Mouse (Mus musculus): ENCODE results near the gene Nbl1. TPM values are rescaled to one million over a fixed set of nuclear protein-coding genes. Genes with fewer than 3 reads are reported as not detected.

Gene Nbl1
- polyA plus RNA-seq, 1 experiment from 2014 or later = 31.1 TPM

GRCm38 (mm10) chr4:139037795-139038607, 54.8 kb downstream of the Nbl1 start:
- H3K9ac ChIP-seq (replicated peaks; ENCODE audit: low read length) = no peak overlapping the region; the same call in 1 of the 2 replicates
- peaks cover 22% of the 10 kb centered on the region for H3K4me1 ChIP-seq (ENCODE audit: insufficient read depth, low read length)
- no peaks in the 10 kb centered on the region for H3K9me3 ChIP-seq (ENCODE audit: low read length)
- 44% methylated on average over 17 of the region's 17 CpGs for WGBS
- ATAC-seq (ENCODE audit: low FRiP score, low TSS enrichment) = no peak; the same call in 1 of the 2 replicates
- H3K36me3 ChIP-seq (ENCODE audit: insufficient read depth, low read length) = peaks cover 7% of the 10 kb centered on the region; the same call in 1 of the 2 replicates
- peak overlapping the region; percentile 44 for H3K27ac ChIP-seq (ENCODE audit: low read length)
- H3K4me3 ChIP-seq (ENCODE audit: low read length) = no peak overlapping the region
- H3K4me2 ChIP-seq (replicated peaks; ENCODE audit: low read depth, low read length) = no peak overlapping the region
- H3K27me3 ChIP-seq (ENCODE audit: insufficient read depth, low read length) = no peaks in the 10 kb centered on the region

GRCm38 (mm10) chr4:139035799-139036198, 57.0 kb downstream of the Nbl1 start:
- Histone ChIP-seq H3K27ac (ENCODE audit: low read length) (no peak overlapping the region), H3K27me3 (ENCODE audit: insufficient read depth, low read length) (no peaks in the 10 kb centered on the region), H3K4me1 (ENCODE audit: insufficient read depth, low read length) (peaks cover 22% of the 10 kb centered on the region), H3K9ac (replicated peaks; ENCODE audit: low read length) (no peak overlapping the region), H3K9me3 (ENCODE audit: low read length) (no peaks in the 10 kb centered on the region), H3K4me3 (ENCODE audit: low read length) (no peak overlapping the region), H3K4me2 (replicated peaks; ENCODE audit: low read depth, low read length) (no peak overlapping the region), H3K36me3 (ENCODE audit: insufficient read depth, low read length) (peaks cover 7% of the 10 kb centered on the region; the same call in 1 of the 2 replicates)
- ATAC-seq (ENCODE audit: low FRiP score, low TSS enrichment) = no peak
- 94% methylated on average over 3 of the region's 3 CpGs for WGBS

- H3K27ac ChIP-seq (ENCODE audit: low read length) = no peak overlapping the region
- H3K4me3 ChIP-seq (ENCODE audit: low read length) = no peak overlapping the region
- WGBS = 94% methylated on average over 3 of the region's 3 CpGs
- H3K27me3 ChIP-seq (ENCODE audit: insufficient read depth, low read length) = no peaks in the 10 kb centered on the region
- no peak overlapping the region for H3K9ac ChIP-seq (replicated peaks; ENCODE audit: low read length)
- peaks cover 20% of the 10 kb centered on the region for H3K4me1 ChIP-seq (ENCODE audit: insufficient read depth, low read length)
- no peaks in the 10 kb centered on the region for H3K9me3 ChIP-seq (ENCODE audit: low read length)
- no peak for ATAC-seq (ENCODE audit: low FRiP score, low TSS enrichment)
- peaks cover 7% of the 10 kb centered on the region; the same call in 1 of the 2 replicates for H3K36me3 ChIP-seq (ENCODE audit: insufficient read depth, low read length)
- H3K4me2 ChIP-seq (replicated peaks; ENCODE audit: low read depth, low read length) = no peak overlapping the region
Observed at GRCm38 (mm10) chr4:139034942-139035341, 57.9 kb downstream of the Nbl1 start.

- Histone ChIP-seq H3K4me2 (replicated peaks; ENCODE audit: low read depth, low read length) (no peak overlapping the region), H3K4me1 (ENCODE audit: insufficient read depth, low read length) (peaks cover 19% of the 10 kb centered on the region), H3K27ac (ENCODE audit: low read length) (no peak overlapping the region), H3K27me3 (ENCODE audit: insufficient read depth, low read length) (no peaks in the 10 kb centered on the region), H3K36me3 (ENCODE audit: insufficient read depth, low read length) (peaks cover 7% of the 10 kb centered on the region; the same call in 1 of the 2 replicates), H3K4me3 (ENCODE audit: low read length) (no peak overlapping the region), H3K9me3 (ENCODE audit: low read length) (no peaks in the 10 kb centered on the region), H3K9ac (replicated peaks; ENCODE audit: low read length) (no peak overlapping the region)
- WGBS = 32% methylated on average over 4 of the region's 4 CpGs
- ATAC-seq (ENCODE audit: low FRiP score, low TSS enrichment) = 0 out of 2 replicates have a peak, but pooled peaks have one; percentile 37
Observed at GRCm38 (mm10) chr4:139034540-139034939, 58.3 kb downstream of the Nbl1 start.

GRCm38 (mm10) chr4:139034010-139034367, 58.8 kb downstream of the Nbl1 start:
- no peak overlapping the region for H3K4me3 ChIP-seq (ENCODE audit: low read length)
- H3K9ac ChIP-seq (replicated peaks; ENCODE audit: low read length) = no peak overlapping the region
- H3K9me3 ChIP-seq (ENCODE audit: low read length) = no peaks in the 10 kb centered on the region
- peaks cover 7% of the 10 kb centered on the region; the same call in 1 of the 2 replicates for H3K36me3 ChIP-seq (ENCODE audit: insufficient read depth, low read length)
- H3K4me1 ChIP-seq (ENCODE audit: insufficient read depth, low read length) = peaks cover 19% of the 10 kb centered on the region
- no peak for ATAC-seq (ENCODE audit: low FRiP score, low TSS enrichment)
- 79% methylated on average over 8 of the region's 8 CpGs for WGBS
- no peak overlapping the region for H3K27ac ChIP-seq (ENCODE audit: low read length)
- H3K27me3 ChIP-seq (ENCODE audit: insufficient read depth, low read length) = no peaks in the 10 kb centered on the region
- H3K4me2 ChIP-seq (replicated peaks; ENCODE audit: low read depth, low read length) = no peak overlapping the region

- WGBS = 89% methylated on average over 11 of the region's 11 CpGs
- H3K27me3 ChIP-seq (ENCODE audit: insufficient read depth, low read length) = no peaks in the 10 kb centered on the region
- ATAC-seq (ENCODE audit: low FRiP score, low TSS enrichment) = no peak
Observed at GRCm38 (mm10) chr4:139033263-139034009, 59.4 kb downstream of the Nbl1 start.

GRCm38 (mm10) chr4:139032521-139032920, 60.3 kb downstream of the Nbl1 start:
- H3K27me3 ChIP-seq (ENCODE audit: insufficient read depth, low read length) = no peaks in the 10 kb centered on the region
- H3K4me1 ChIP-seq (ENCODE audit: insufficient read depth, low read length) = peaks cover 6% of the 10 kb centered on the region
- H3K36me3 ChIP-seq (ENCODE audit: insufficient read depth, low read length) = peaks cover 7% of the 10 kb centered on the region; the same call in 1 of the 2 replicates
- H3K9me3 ChIP-seq (ENCODE audit: low read length) = no peaks in the 10 kb centered on the region
- no peak overlapping the region for H3K27ac ChIP-seq (ENCODE audit: low read length)
- H3K9ac ChIP-seq (replicated peaks; ENCODE audit: low read length) = no peak overlapping the region
- no peak for ATAC-seq (ENCODE audit: low FRiP score, low TSS enrichment)
- no peak overlapping the region for H3K4me3 ChIP-seq (ENCODE audit: low read length)
- WGBS = 85% methylated on average over 12 of the region's 12 CpGs
- H3K4me2 ChIP-seq (replicated peaks; ENCODE audit: low read depth, low read length) = no peak overlapping the region

More at GRCm38 (mm10) chr4:139033263-139034009, 59.4 kb downstream of the Nbl1 start:
- Histone ChIP-seq H3K4me2 (replicated peaks; ENCODE audit: low read depth, low read length) (no peak overlapping the region), H3K9me3 (ENCODE audit: low read length) (no peaks in the 10 kb centered on the region), H3K4me1 (ENCODE audit: insufficient read depth, low read length) (peaks cover 15% of the 10 kb centered on the region), H3K36me3 (ENCODE audit: insufficient read depth, low read length) (peaks cover 7% of the 10 kb centered on the region; the same call in 1 of the 2 replicates), H3K4me3 (ENCODE audit: low read length) (no peak overlapping the region), H3K27ac (ENCODE audit: low read length) (no peak overlapping the region), H3K9ac (replicated peaks; ENCODE audit: low read length) (no peak overlapping the region)

Other genes with a start within 250 kb of the Nbl1 start
- gene Pla2g5, start 229.5 kb downstream of the Nbl1 start, polyA plus RNA-seq (2015; fragmentation: Nextera tagmentation; extraction: Ambion mirVana) = 0.36 and 0.91 TPM in 2 replicates
- not detected in 2 replicates for gene Gm13030, start 219.0 kb downstream of the Nbl1 start, polyA plus RNA-seq (2015; fragmentation: Nextera tagmentation; extraction: Ambion mirVana)
- gene Pla2g2e, start 215.1 kb downstream of the Nbl1 start, polyA plus RNA-seq (2015; fragmentation: Nextera tagmentation; extraction: Ambion mirVana) = 0.35 and 0.55 TPM in 2 replicates
- 3.0 and 3.6 TPM in 2 replicates for gene Otud3, start 179.0 kb downstream of the Nbl1 start, polyA plus RNA-seq (2015; fragmentation: Nextera tagmentation; extraction: Ambion mirVana)
- gene Rnf186, start 125.9 kb downstream of the Nbl1 start, polyA plus RNA-seq (2015; fragmentation: Nextera tagmentation; extraction: Ambion mirVana) = 9.8 and 11.0 TPM in 2 replicates
- 8.8 and 8.9 TPM in 2 replicates for gene Tmco4, start 120.1 kb downstream of the Nbl1 start, polyA plus RNA-seq (2015; fragmentation: Nextera tagmentation; extraction: Ambion mirVana)
- 0.12 and 0.15 TPM in 2 replicates for gene Htr6, start 17.4 kb downstream of the Nbl1 start, polyA plus RNA-seq (2015; fragmentation: Nextera tagmentation; extraction: Ambion mirVana)
- gene Minos1, start 38.1 kb upstream of the Nbl1 start, polyA plus RNA-seq (2015; fragmentation: Nextera tagmentation; extraction: Ambion mirVana) = 470 and 478 TPM in 2 replicates
- gene Capzb, start 99.9 kb upstream of the Nbl1 start, polyA plus RNA-seq (2015; fragmentation: Nextera tagmentation; extraction: Ambion mirVana) = 405 and 415 TPM in 2 replicates
- 16.9 and 17.6 TPM in 2 replicates for gene Pqlc2, start 217.7 kb upstream of the Nbl1 start, polyA plus RNA-seq (2015; fragmentation: Nextera tagmentation; extraction: Ambion mirVana)
- 201 and 210 TPM in 2 replicates for gene Akr7a5, start 217.8 kb upstream of the Nbl1 start, polyA plus RNA-seq (2015; fragmentation: Nextera tagmentation; extraction: Ambion mirVana)

All from kidney, embryonic 16.5 days (tissue).